Mouse (Mus musculus) E14TG2a.4 (cell line): ENCODE data around the gene Cyfip1.
"Not testable (repeated sequence)": the region's sequence is repeated elsewhere in the genome, so short reads cannot be mapped to it uniquely, and the experiment has no call there.

Source experiments
- H3K27me3 ChIP-seq: 2 replicates; pipeline ENCODE4 v1.6.1; 2014; ENCODE audit warnings: low read length, control low read depth; ENCODE audit not compliant: insufficient read depth
- H3K36me3 ChIP-seq: 2 replicates; pipeline ENCODE4 v1.6.1; 2014; ENCODE audit warnings: low read length, control low read depth; ENCODE audit not compliant: insufficient read depth
- H3K4me1 ChIP-seq: replicated peaks from 2 replicates; pipeline ENCODE4 v1.6.1; 2014; ENCODE audit warnings: low read depth, low read length, control low read depth
- H3K4me3 ChIP-seq: replicated peaks from 2 replicates; pipeline ENCODE4 v1.5.1; 2014; ENCODE audit warnings: mild to moderate bottlenecking, low read length
- H3K9me3 ChIP-seq: 2 replicates; pipeline ENCODE4 v1.6.1; 2014; ENCODE audit warnings: low read length, control low read depth
- CTCF ChIP-seq: conservative IDR thresholded peaks from 2 replicates; pipeline ENCODE4 v1.5.1; 2014; ENCODE audit warnings: low read length
- NANOG ChIP-seq: IDR thresholded peaks from 2 replicates; pipeline ENCODE4 v1.6.1; 2014; ENCODE audit warnings: borderline replicate concordance, low read length, mixed read lengths
- POU5F1 ChIP-seq: IDR thresholded peaks from 2 replicates; pipeline ENCODE4 v1.6.1; 2014; ENCODE audit warnings: low read length, borderline replicate concordance

Gene Cyfip1

GRCm38 (mm10) chr7:55903766-55904165 is 62.2 kb downstream of the Cyfip1 start:
- H3K4me1 ChIP-seq, result peaks cover 9% of the 10 kb centered on the region
- no peak overlapping the region for H3K4me3 ChIP-seq
- no peaks in the 10 kb centered on the region for H3K9me3 ChIP-seq
- no peaks in the 10 kb centered on the region for H3K27me3 ChIP-seq
- no peak for TF ChIP-seq CTCF
- TF ChIP-seq POU5F1, result no peak
- no peak for TF ChIP-seq NANOG
- peaks cover 83% of the 10 kb centered on the region for H3K36me3 ChIP-seq

DNA sequence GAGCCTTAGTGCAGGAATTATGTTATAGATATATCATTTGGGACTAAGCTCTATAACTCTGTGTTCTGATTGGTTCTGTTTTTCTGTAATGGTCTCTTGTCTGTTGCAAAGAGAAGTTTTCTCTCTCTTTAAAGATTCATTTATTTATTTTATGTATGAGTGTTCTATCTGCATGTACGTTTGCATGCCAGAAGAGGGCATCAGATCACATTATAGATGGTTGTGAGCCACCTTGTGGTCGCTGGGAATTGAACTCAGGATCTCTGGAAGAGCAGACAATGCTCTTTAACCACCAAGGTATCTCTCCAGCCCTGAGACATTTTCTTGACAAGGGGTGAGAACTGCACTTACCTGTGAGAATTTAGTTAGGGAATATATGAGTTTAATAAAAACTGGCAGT is 63.9 kb downstream of the Cyfip1 start:
- TF ChIP-seq CTCF (no peak), POU5F1 (no peak), NANOG (no peak)
- peaks cover 81% of the 10 kb centered on the region for H3K36me3 ChIP-seq
- peaks cover 9% of the 10 kb centered on the region for H3K4me1 ChIP-seq
- H3K27me3 ChIP-seq, result no peaks in the 10 kb centered on the region
- no peak overlapping the region for H3K4me3 ChIP-seq
- no peaks in the 10 kb centered on the region for H3K9me3 ChIP-seq

DNA sequence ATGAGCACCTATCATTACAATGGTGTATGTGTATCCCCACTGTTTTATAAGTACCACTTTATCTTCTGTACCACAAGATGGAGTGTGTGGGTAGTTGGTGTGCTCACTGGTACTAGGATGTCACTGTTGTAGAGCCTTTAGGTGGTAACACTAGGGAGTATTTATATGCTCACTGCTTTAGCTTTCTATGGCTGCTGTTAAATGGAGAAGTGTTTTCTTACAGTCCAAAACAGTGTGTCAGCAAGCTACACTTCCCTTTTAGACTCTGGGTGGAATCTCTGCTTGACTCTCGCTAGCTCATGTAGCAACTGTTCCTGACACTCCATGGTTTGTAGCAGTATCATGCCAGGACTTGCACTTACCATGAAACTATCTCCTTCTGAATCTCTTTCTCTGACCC is 68.0 kb downstream of the Cyfip1 start:
- Histone ChIP-seq H3K4me1 (no peaks in the 10 kb centered on the region), H3K27me3 (no peaks in the 10 kb centered on the region), H3K4me3 (no peak overlapping the region), H3K9me3 (no peaks in the 10 kb centered on the region), H3K36me3 (peaks cover 88% of the 10 kb centered on the region)
- no peak for TF ChIP-seq POU5F1
- TF ChIP-seq CTCF, result no peak
- no peak for TF ChIP-seq NANOG

DNA sequence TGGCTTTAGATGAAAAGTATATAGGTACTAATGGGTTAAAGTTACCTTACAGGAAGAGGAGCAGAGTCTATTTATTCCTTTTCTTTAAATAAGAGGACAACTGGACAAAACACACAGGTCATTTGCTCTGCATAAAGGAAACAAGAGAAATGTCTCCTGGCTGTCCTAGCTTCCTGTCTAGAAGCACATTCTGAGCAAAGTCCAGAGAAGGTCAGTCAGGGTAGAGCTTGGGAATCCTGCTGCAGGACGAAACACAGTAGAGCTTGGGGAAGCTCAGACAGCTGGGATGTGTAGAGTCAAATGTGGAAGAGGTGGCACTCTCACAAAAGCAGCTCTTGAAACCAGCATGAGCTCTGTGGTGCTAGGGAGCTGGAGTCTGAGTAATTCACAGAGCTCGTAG is 68.8 kb downstream of the Cyfip1 start:
- Histone ChIP-seq H3K9me3 (no peaks in the 10 kb centered on the region), H3K36me3 (peaks cover 88% of the 10 kb centered on the region), H3K4me1 (no peaks in the 10 kb centered on the region), H3K27me3 (no peaks in the 10 kb centered on the region), H3K4me3 (no peak overlapping the region)
- TF ChIP-seq POU5F1 (no peak), CTCF (no peak), NANOG (no peak)

DNA sequence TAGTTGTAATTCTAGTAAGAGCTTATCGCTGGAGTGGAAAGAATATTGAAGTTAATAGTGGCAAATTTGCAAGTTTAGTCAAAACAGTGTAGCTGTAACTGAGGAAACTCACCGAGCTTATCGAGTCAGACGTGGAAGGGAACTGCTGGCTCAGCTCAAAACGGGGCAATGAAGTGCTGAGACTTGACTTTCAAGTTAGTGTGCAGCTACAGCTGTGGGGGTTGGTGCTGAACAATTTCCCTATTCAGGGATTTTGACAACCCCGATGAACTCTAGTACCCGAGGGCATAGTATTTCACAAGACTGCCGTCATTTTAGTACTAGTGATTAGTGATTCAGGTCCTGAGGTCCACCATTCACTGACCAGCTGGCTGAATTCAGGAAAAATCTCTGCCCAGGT is 69.8 kb downstream of the Cyfip1 start:
- H3K4me1 ChIP-seq, result no peaks in the 10 kb centered on the region
- no peak overlapping the region for H3K4me3 ChIP-seq
- H3K36me3 ChIP-seq, result peaks cover 85% of the 10 kb centered on the region
- H3K9me3 ChIP-seq, result no peaks in the 10 kb centered on the region
- no peak for TF ChIP-seq NANOG
- TF ChIP-seq POU5F1, result no peak
- no peak for TF ChIP-seq CTCF
- no peaks in the 10 kb centered on the region for H3K27me3 ChIP-seq

DNA sequence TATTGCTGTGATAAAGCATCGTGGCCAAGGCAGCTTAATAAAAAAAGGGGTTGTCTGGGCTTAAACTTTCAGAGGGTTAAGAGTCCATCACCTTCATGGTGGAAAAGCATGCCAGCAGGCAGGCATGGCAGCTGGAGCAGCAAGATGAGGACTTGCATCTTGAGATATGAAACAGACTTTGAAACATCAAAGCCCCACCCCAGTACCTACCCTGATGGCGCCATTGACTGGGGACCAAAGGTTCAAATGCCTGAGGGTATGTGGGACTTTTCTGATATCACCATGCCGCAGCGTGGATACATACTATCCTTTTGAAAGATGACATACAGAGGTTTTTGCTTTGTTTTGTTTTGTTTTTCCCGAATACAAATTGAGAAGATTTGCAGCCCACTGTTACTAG is 70.6 kb downstream of the Cyfip1 start:
- Histone ChIP-seq H3K9me3 (no peaks in the 10 kb centered on the region), H3K4me1 (no peaks in the 10 kb centered on the region), H3K4me3 (no peak overlapping the region), H3K27me3 (no peaks in the 10 kb centered on the region), H3K36me3 (peaks cover 84% of the 10 kb centered on the region)
- TF ChIP-seq CTCF, result no peak
- no peak for TF ChIP-seq NANOG
- no peak for TF ChIP-seq POU5F1

DNA sequence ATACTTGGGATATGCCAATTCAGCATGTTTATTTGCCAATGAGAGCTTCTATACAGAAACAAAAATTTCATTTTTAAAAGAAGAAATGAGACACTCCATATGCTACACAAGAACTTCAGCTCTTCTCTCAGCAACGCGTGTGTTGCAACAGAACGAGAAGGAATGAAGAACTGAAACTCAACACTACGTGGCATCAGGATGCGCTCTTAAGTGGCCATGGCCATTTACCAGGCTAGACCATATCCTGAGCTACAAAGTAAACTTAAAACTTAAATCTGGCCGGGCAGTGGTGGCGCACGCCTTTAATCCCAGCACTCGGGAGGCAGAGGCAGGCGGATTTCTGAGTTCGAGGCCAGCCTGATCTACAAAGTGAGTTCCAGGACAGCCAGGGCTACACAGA is 76.8 kb downstream of the Cyfip1 start:
- H3K36me3 ChIP-seq, result peaks cover 72% of the 10 kb centered on the region
- not testable (repeated sequence) for H3K27me3 ChIP-seq, H3K4me1 ChIP-seq, H3K4me3 ChIP-seq, H3K9me3 ChIP-seq

GRCm38 (mm10) chr7:55927262-55927661 is 85.7 kb downstream of the Cyfip1 start:
- no peak overlapping the region for H3K4me3 ChIP-seq
- no peaks in the 10 kb centered on the region for H3K27me3 ChIP-seq
- H3K4me1 ChIP-seq, result no peaks in the 10 kb centered on the region
- no peak for TF ChIP-seq POU5F1
- no peak for TF ChIP-seq CTCF
- no peaks in the 10 kb centered on the region for H3K9me3 ChIP-seq
- peaks cover 88% of the 10 kb centered on the region for H3K36me3 ChIP-seq

- TF ChIP-seq POU5F1, result no peak
- TF ChIP-seq NANOG, result no peak
- no peak for TF ChIP-seq CTCF
- no peaks in the 10 kb centered on the region for H3K27me3 ChIP-seq
- H3K4me1 ChIP-seq, result no peaks in the 10 kb centered on the region
- no peak overlapping the region for H3K4me3 ChIP-seq
- H3K9me3 ChIP-seq, result no peaks in the 10 kb centered on the region
- H3K36me3 ChIP-seq, result peaks cover 84% of the 10 kb centered on the region
Observed at GRCm38 (mm10) chr7:55928649-55929048, 87.1 kb downstream of the Cyfip1 start.
